Mouse (Mus musculus): ENCODE measurements around the gene Zfp865.

DNA sequence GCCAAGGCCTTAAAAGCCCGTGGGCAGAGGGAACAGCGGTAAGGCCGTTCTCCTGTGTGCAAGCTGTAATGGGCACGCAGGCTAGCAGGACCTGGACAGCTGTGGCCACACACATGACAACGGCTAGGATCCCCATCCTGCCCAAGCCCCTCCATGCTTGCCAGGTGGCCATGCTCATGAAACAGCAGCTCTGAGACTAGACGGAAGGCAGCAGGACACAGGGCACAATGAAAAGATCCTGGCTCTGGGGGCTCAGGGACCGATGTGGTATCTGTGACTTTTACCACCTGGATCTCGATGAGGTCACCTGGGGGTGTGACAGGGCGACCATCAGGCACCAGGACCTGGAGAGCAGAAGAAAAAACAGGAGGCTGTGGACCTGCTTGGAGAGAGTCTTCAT, 16.0 kb downstream of the Zfp865 start:
- no peak for TF ChIP-seq CTCF (IDR thresholded peaks at IDR 0.05; ENCODE audit: borderline replicate concordance, extremely low read depth, insufficient read depth, insufficient read length)
- no peak for TF ChIP-seq POLR2A (IDR thresholded peaks at IDR 0.05; ENCODE audit: borderline replicate concordance, extremely low read depth, insufficient read depth, insufficient read length, poor library complexity, severe bottlenecking)
